Mouse (Mus musculus) embryonic facial prominence, embryonic 14.5 days (tissue): ENCODE data around the gene Nkain2. TPM values are rescaled to one million over a fixed set of nuclear protein-coding genes. Genes with fewer than 3 reads are reported as not detected.

Experiments used
- ATAC-seq: fragments of 200-750 bp; cut with Nextera tagmentation; 2 replicates; pipeline ENCODE4 v1.8.0; 2017; ENCODE audit warnings: low read depth, moderate number of reproducible peaks, moderate TSS enrichment
- DNase-seq: peaks from one replicate; pipeline ENCODE4 v3.0.0-alpha.2; 2015; ENCODE audit warnings: low spot score
- H3K27ac ChIP-seq: fragments of 300-500 bp; sonication (generic); replicated peaks from 2 replicates; pipeline ENCODE4 v1.5.1; 2014; ENCODE audit warnings: low read depth, mild to moderate bottlenecking, low read length, moderate library complexity
- H3K27me3 ChIP-seq: fragments of 300-500 bp; sonication (generic); replicated peaks from 2 replicates; pipeline ENCODE4 v1.6.1; 2014; ENCODE audit warnings: low read length; ENCODE audit not compliant: control insufficient read depth, insufficient read depth
- H3K36me3 ChIP-seq: fragments of 300-500 bp; sonication (generic); 2 replicates; pipeline ENCODE4 v1.6.1; 2014; ENCODE audit warnings: low read length, mixed read lengths; ENCODE audit not compliant: control insufficient read depth, insufficient read depth
- H3K4me1 ChIP-seq: fragments of 300-500 bp; sonication (generic); 2 replicates; pipeline ENCODE4 v1.6.1; 2014; ENCODE audit warnings: antibody characterized with exemption, low read length; ENCODE audit not compliant: control insufficient read depth, insufficient read depth
- H3K4me2 ChIP-seq: fragments of 300-500 bp; sonication (generic); 2 replicates; pipeline ENCODE4 v1.6.1; 2014; ENCODE audit warnings: low read depth, mild to moderate bottlenecking, low read length, moderate library complexity, mixed read lengths
- H3K4me3 ChIP-seq: fragments of 300-500 bp; sonication (generic); 2 replicates; pipeline ENCODE4 v1.5.1; 2014; ENCODE audit warnings: low read depth, mild to moderate bottlenecking, low read length
- H3K9ac ChIP-seq: fragments of 300-500 bp; sonication (generic); 2 replicates; pipeline ENCODE4 v1.6.1; 2014; ENCODE audit warnings: low read depth, mild to moderate bottlenecking, low read length, moderate library complexity, mixed read lengths
- H3K9me3 ChIP-seq: fragments of 300-500 bp; sonication (generic); 2 replicates; pipeline ENCODE4 v1.6.1; 2016; ENCODE audit warnings: low read length; ENCODE audit not compliant: control insufficient read depth
- WGBS: fragments of 180-500 bp; shearing (Covaris S2); extraction: QIAGEN DNeasy Blood & Tissue Kit; methylation state at CpG from one replicate; pipeline ENCODE4 v1.1.7; 2014; 5-methylcytosine and 5-hydroxymethylcytosine counted together
- polyA plus RNA-seq: library from polyadenylated mRNA; unstranded; fragments of >200 nt; fragmentation: Nextera tagmentation; extraction: Ambion mirVana; gene quantifications from 2 replicates; pipeline ENCODE4 v1.2.1, GENCODE M21; 2014

Nkain2 gene
- polyA plus RNA-seq, 1 experiment from 2014 or later = 1.6 TPM

DNA sequence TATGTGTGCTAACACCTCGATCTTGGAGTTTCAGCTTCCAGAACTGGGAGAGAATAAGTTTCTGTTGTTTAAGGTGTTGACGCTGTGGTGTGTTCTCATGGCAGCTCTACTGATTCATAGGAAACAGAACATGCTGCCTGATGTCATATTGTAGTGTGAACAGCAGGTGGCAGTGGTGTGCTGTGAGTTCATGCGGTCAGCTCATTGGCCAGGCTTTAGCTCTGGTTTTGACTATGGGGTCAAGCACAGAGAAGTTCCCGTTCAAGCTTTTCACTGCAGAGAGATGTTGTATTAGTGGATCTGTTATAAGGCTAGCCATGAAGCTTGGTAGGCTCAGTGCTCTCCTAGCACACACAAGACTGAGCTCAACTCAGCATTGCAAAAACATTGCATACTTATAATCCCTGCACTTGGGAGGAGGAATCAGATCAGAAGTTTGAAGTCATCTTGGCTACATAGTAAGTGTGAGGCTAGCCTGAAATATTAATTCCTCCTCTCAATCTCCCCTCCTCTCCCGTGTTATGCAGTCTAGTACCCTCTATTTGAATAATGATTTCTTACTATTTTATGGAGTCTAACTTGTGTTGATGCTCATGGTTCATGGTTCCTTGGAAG is 1147.7 kb downstream of the Nkain2 start:
- 17% methylated on average over 5 of the region's 5 CpGs for WGBS
- Histone ChIP-seq H3K4me3 (no peak overlapping the region), H3K9me3 (no peaks in the 10 kb centered on the region), H3K36me3 (no peaks in the 10 kb centered on the region), H3K27ac (no peak overlapping the region), H3K9ac (no peak overlapping the region), H3K4me2 (no peak overlapping the region), H3K27me3 (no peaks in the 10 kb centered on the region), H3K4me1 (no peaks in the 10 kb centered on the region)
- ATAC-seq (peak; percentile 65; the same call in 1 of the 2 replicates), DNase-seq (peak; percentile 56)

DNA sequence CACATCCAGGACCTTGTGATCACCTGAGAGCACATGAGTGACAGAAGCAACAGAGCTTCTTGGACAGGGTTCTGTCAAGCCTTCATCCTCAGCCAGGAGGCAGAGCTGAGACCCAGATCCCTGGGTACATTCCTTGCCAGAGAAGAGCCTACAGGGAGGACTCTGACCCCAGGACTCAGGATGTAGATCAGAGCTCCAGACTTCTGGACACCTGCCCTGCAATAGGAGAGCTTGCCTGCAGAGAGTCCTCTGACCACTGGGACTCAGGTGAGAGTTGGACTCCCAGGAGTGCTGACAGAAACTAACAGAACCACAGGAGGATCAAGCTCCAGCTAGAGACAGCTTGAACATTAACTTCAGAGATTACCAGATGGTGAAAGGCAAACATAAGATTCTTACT is 1162.2 kb downstream of the Nkain2 start:
- Histone ChIP-seq H3K9me3 (no peaks in the 10 kb centered on the region), H3K4me3 (no peak overlapping the region), H3K9ac (no peak overlapping the region), H3K27me3 (no peaks in the 10 kb centered on the region), H3K4me2 (no peak overlapping the region), H3K27ac (no peak overlapping the region), H3K36me3 (no peaks in the 10 kb centered on the region), H3K4me1 (no peaks in the 10 kb centered on the region)
- DNase-seq (no peak), ATAC-seq (no peak)

DNA sequence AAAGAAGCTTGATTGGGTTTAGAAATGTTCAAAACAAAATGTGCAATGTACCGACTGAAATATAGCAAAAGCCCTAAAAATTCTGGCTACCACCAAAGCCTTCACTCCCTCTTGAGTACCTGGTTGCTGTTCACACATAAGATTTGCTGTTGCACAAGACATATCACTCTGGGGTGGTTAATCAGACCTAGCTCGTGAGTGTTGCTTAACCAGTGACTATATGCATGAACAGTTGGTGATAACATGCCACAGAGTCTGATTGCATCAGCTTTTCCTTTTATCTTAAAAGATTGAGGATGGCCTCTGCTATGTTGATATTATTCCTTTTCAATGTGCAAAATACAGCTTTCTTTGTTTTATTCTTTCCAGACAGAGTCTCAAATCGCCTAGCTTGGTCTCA is 1243.0 kb downstream of the Nkain2 start:
- WGBS = 76% methylated on average over 3 of the region's 3 CpGs
- H3K27me3 ChIP-seq = no peaks in the 10 kb centered on the region
- no peak overlapping the region for H3K27ac ChIP-seq
- H3K4me1 ChIP-seq = no peaks in the 10 kb centered on the region
- H3K4me2 ChIP-seq = no peak overlapping the region
- ATAC-seq (no peak), DNase-seq (no peak)
- no peaks in the 10 kb centered on the region for H3K9me3 ChIP-seq
- no peaks in the 10 kb centered on the region for H3K36me3 ChIP-seq
- H3K9ac ChIP-seq = no peak overlapping the region
- no peak overlapping the region for H3K4me3 ChIP-seq

DNA sequence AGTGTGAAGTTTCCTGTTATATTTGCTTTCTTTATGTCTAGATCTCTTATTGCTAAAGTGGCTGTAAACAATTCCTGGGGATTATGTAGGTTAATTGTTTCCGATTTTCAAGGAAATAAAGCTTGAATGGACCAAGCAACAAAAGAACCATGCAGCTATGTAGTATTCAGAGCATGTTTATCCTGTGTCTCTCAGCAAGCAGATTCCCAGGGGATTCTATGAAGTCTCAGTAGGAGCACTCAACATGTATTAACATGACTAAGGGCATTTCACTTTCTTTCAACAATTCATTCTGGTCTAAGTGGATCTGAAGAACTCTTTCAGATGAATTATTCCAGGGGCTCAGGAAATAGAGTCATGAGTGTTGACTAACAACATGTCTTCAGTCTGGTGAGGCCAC is 1244.2 kb downstream of the Nkain2 start:
- Histone ChIP-seq H3K4me2 (no peak overlapping the region), H3K4me3 (no peak overlapping the region), H3K36me3 (no peaks in the 10 kb centered on the region), H3K4me1 (no peaks in the 10 kb centered on the region), H3K27me3 (no peaks in the 10 kb centered on the region), H3K9me3 (no peaks in the 10 kb centered on the region), H3K27ac (no peak overlapping the region), H3K9ac (no peak overlapping the region)
- no peak for ATAC-seq
- DNase-seq = no peak
- WGBS = 57% methylated on average over 1 of the region's 1 CpGs

Other genes starting within 250 kb of the Nkain2 start
- gene Trdn, start 190.1 kb upstream of the Nkain2 start, polyA plus RNA-seq = 27.5 and 38.4 TPM in 2 replicates